Mouse (Mus musculus) spleen, adult 18-20 months (tissue): ENCODE results near the gene Ahsa1.
"Not testable (repeated sequence)": the region's sequence is repeated elsewhere in the genome, so short reads cannot be mapped to it uniquely, and the experiment has no call there.

Experiments used
- DNase-seq, 2 experiments: peaks; one replicate each; pipeline ENCODE4 v3.0.0; 2022; ENCODE audit warnings: mixed read lengths in 2 of 2

Gene Ahsa1

GRCm38 (mm10) chr12:87266108-87266826 is at the start of gene Ahsa1, which contains the start of gene Vipas39:
Ahsa1 (plus strand) TSS chr12:87266479.
Vipas39 (minus strand) TSS chr12:87266256.
- DNase-seq = peak; percentile 76 to 77

GRCm38 (mm10) chr12:87217596-87217995 is 48.7 kb upstream of the Ahsa1 start:
- DNase-seq = no peak

GRCm38 (mm10) chr12:87219362-87219761 is 46.9 kb upstream of the Ahsa1 start:
- DNase-seq = no peak

- no peak for DNase-seq
These were observed 41.3 kb upstream of the Ahsa1 start for GRCm38 (mm10) chr12:87224950-87225349.

- DNase-seq = no peak
These were observed 39.5 kb upstream of the Ahsa1 start for GRCm38 (mm10) chr12:87226801-87227200.

GRCm38 (mm10) chr12:87229633-87230032 is 36.6 kb upstream of the Ahsa1 start:
- no peak for DNase-seq

- no peak for DNase-seq
These were observed 35.8 kb upstream of the Ahsa1 start for GRCm38 (mm10) chr12:87230379-87230895.

- peak in 1 of 2 experiments; percentile 24 for DNase-seq
These were observed 29.3 kb upstream of the Ahsa1 start for GRCm38 (mm10) chr12:87236882-87237483.

- DNase-seq = no peak
These were observed 27.6 kb upstream of the Ahsa1 start, which contains the start of gene Noxred1 for GRCm38 (mm10) chr12:87238632-87239031. Noxred1 (minus strand) TSS chr12:87238732.

GRCm38 (mm10) chr12:87250161-87250560 is 16.1 kb upstream of the Ahsa1 start:
- no peak for DNase-seq

- DNase-seq = no peak
These were observed 12.4 kb upstream of the Ahsa1 start for GRCm38 (mm10) chr12:87253878-87254277.

GRCm38 (mm10) chr12:87256629-87257028 is 9.7 kb upstream of the Ahsa1 start:
- no peak for DNase-seq

- DNase-seq = no peak
These were observed 5.7 kb upstream of the Ahsa1 start for GRCm38 (mm10) chr12:87260562-87260961.

- DNase-seq = no peak
These were observed 835 bp upstream of the Ahsa1 start for GRCm38 (mm10) chr12:87265444-87265843.

- DNase-seq = no peak
These were observed 736 bp downstream of the Ahsa1 start for GRCm38 (mm10) chr12:87266827-87267603.

- DNase-seq = no peak
These were observed 1.4 kb downstream of the Ahsa1 start for GRCm38 (mm10) chr12:87267682-87268081.

- no peak for DNase-seq
These were observed 8.9 kb downstream of the Ahsa1 start for GRCm38 (mm10) chr12:87274853-87275831.

- DNase-seq = not testable (repeated sequence)
These were observed 11.0 kb downstream of the Ahsa1 start for GRCm38 (mm10) chr12:87277251-87277650.

- DNase-seq = no peak
These were observed 11.9 kb downstream of the Ahsa1 start for GRCm38 (mm10) chr12:87278118-87278730.

GRCm38 (mm10) chr12:87279350-87279749 is 13.1 kb downstream of the Ahsa1 start:
- DNase-seq = no peak

GRCm38 (mm10) chr12:87279879-87280278 is 13.6 kb downstream of the Ahsa1 start:
- no peak for DNase-seq

GRCm38 (mm10) chr12:87281766-87282165 is 15.5 kb downstream of the Ahsa1 start:
- DNase-seq = no peak
